Mouse (Mus musculus): ENCODE measurements around the gene Gcgr. TPM values are rescaled to one million over a fixed set of nuclear protein-coding genes. Genes with fewer than 3 reads are reported as not detected.

Gene Gcgr
- not detected for total RNA-seq (2023)

GRCm38 (mm10) chr11:120530085-120530964 is at the start of gene Gcgr:
Gcgr (plus strand) TSS chr11:120530699.

GRCm38 (mm10) chr11:120484265-120484981 is 46.1 kb upstream of the Gcgr start, which contains the start of gene Mrpl12:
Mrpl12 (plus strand) TSS chr11:120484613.

DNA sequence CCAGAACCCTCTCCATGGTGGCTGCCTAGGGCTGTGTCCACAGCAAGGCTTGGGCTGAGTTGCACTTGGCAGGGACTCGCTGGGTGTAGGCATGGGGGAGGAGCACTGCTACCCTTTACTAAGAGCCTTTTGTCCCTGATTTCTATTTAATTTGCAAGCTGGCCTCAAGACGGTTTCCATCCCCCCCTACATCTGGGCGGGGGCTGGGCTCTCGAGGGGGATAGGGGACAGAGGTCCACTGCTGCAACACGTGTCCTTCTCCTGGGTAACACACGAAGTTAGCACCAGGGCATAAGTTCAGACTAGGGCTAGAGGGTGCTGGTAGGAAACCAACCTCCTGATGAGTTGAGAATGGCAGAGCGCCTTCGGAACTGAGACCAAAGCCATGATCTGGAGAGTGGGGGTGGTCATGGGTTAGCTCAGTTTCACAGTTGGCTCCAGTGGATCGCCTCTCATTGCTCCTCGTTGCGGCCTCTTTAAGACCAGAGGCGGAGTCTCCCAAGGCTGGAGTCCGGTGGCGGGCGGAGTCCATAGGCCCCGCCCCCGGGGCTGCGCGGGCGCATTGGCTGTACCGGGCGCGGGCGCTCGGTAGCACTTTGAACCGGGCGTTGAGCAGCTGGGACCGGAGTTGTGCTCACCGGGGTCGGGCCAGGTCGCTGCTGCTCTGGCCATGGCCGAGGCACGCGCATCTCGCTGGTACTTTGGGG is 39.0 kb upstream of the Gcgr start, which contains the start of gene Slc25a10:
Slc25a10 (plus strand) TSS at position 524 of the 707 bp plus-strand sequence.

DNA sequence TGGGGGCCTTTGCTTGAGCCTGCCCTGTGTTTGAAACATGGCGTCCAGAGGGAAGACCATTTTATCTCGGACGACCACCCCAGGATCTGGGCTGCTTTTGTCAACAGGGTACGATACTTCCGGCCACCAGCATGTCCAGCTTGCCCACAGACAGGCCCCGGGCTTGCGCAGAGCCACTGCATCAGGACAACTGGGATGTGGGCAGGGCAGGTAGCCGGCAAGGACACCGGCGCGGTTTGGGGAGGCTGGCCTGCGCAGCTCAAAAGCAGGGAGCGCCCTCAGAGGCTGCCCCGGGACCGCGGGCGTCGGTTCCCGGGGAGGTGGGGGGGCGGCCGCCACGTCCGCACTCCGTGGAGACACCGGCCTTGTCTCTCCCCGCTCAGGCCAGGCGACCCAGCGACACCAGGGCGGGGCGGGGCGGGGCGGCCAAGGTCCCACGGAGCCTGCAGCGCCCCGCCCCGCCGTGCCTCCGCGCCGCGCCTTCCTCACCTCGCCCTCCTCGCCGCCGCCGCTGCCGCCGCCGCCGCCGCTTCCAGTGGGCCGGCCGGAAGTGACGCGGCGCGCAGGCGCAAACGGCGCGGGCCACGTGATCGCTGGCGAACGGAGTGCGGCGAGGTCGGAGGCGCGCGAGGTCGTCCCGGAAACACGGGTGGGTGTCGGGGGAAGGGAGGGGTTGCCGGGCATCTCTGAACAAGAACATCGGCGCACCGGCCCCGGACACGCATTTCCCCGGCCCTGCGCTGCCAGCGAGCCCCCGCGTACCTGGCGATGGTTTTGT is 18.9 kb downstream of the Gcgr start, which contains the start of gene Mcrip1:
Mcrip1 (minus strand) TSS at position 560 of the 778 bp plus-strand sequence.

DNA sequence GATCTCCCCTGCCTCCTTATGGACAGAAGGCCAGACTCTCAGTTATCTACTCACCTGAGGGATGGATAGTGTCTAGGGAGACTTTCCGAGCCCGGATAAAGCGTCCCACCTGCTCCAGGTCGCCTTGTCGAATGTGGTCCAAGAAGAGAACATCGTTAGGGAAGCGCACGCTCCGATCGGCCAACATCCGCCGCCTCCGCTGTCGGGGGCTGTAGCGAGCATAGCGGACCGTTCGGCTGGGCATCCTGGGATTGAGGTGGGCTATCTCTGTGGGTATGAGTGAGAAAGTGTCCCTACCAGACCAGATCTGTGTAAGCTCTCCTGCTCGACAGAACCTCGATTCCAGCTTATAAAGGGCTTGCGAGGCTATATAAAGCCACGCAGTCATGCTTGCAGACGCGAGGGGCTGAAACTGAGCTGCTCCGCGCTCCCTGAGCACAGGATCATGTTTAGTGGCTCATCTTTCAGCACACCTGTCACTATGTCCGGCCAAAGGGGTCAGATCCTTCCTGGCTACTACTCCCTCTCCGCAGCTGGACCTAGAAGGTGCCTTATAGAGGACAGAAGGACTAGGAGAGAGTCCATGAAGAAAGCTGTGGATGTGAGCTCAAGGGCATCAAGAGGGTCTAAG is 20.4 kb downstream of the Gcgr start, which contains the start of gene Ppp1r27:
Ppp1r27 (minus strand) TSS at position 323 of the 631 bp plus-strand sequence.

GRCm38 (mm10) chr11:120572752-120573584 is 42.5 kb downstream of the Gcgr start, which contains the start of gene P4hb:
P4hb (minus strand) TSS chr11:120573253.

GRCm38 (mm10) chr11:120581490-120582267 is 51.2 kb downstream of the Gcgr start, which contains the start of gene Arhgdia:
Arhgdia (minus strand) TSS chr11:120581624.

Other genes with a start within 250 kb of the Gcgr start
- 1,000 to 10,000 TPM; 3,512 to 3,572 TPM for gene Actg1, start 182.2 kb upstream of the Gcgr start, total RNA-seq (2023)
- gene Fscn2, start 169.2 kb upstream of the Gcgr start, total RNA-seq (2023) = 1 to 10 TPM in 1 of 2 experiments, not detected in 1; 1.3 TPM
- 10 to 100 TPM; 14.7 to 20.0 TPM for gene Faap100, start 151.9 kb upstream of the Gcgr start, total RNA-seq (2023)
- 10 to 100 TPM; 46.4 to 49.1 TPM for gene Nploc4, start 93.0 kb upstream of the Gcgr start, total RNA-seq (2023)
- under 1 TPM in 1 of 2 experiments, not detected in 1; 0.22 TPM for gene Tspan10, start 88.1 kb upstream of the Gcgr start, total RNA-seq (2023)
- gene Pde6g, start 77.2 kb upstream of the Gcgr start, total RNA-seq (2023) = not detected
- 1 to 10 TPM; 5.2 to 6.9 TPM for gene Oxld1, start 72.6 kb upstream of the Gcgr start, total RNA-seq (2023)
- gene Ccdc137, start 72.6 kb upstream of the Gcgr start, total RNA-seq (2023) = 10 to 100 TPM in 1 of 2 experiments, 1 to 10 TPM in 1; 9.3 to 11.5 TPM
- gene Arl16, start 63.1 kb upstream of the Gcgr start, total RNA-seq (2023) = 1 to 10 TPM; 8.2 to 9.5 TPM
- gene Mrpl12, start 46.1 kb upstream of the Gcgr start, total RNA-seq (2023) = 10 to 100 TPM; 15.7 to 20.7 TPM
- 10 to 100 TPM; 12.5 to 13.2 TPM for gene Slc25a10, start 38.9 kb upstream of the Gcgr start, total RNA-seq (2023)
- gene Mcrip1, start 19.0 kb downstream of the Gcgr start, total RNA-seq (2023) = 10 to 100 TPM; 28.5 to 32.8 TPM
- not detected for gene Ppp1r27, start 20.4 kb downstream of the Gcgr start, total RNA-seq (2023)
- 100 to 1,000 TPM; 250 to 293 TPM for gene P4hb, start 42.6 kb downstream of the Gcgr start, total RNA-seq (2023)
- gene Arhgdia, start 50.9 kb downstream of the Gcgr start, total RNA-seq (2023) = 100 to 1,000 TPM; 404 to 468 TPM
- 100 to 1,000 TPM; 129 to 148 TPM for gene Alyref, start 67.7 kb downstream of the Gcgr start, total RNA-seq (2023)
- 10 to 100 TPM; 51.5 to 52.9 TPM for gene Anapc11, start 67.7 kb downstream of the Gcgr start, total RNA-seq (2023)
- 1 to 10 TPM in 1 of 2 experiments, not detected in 1; 1.3 TPM for gene Npb, start 77.8 kb downstream of the Gcgr start, total RNA-seq (2023)
- gene Pcyt2, start 87.2 kb downstream of the Gcgr start, total RNA-seq (2023) = 10 to 100 TPM; 33.2 to 34.6 TPM
- 100 to 1,000 TPM; 117 to 133 TPM for gene Sirt7, start 94.5 kb downstream of the Gcgr start, total RNA-seq (2023)
- gene Mafg, start 102.9 kb downstream of the Gcgr start, total RNA-seq (2023) = 100 to 1,000 TPM; 143 to 148 TPM
- gene Pycr1, start 113.1 kb downstream of the Gcgr start, total RNA-seq (2023) = 1 to 10 TPM; 1.3 to 2.7 TPM
- gene Myadml2, start 117.5 kb downstream of the Gcgr start, total RNA-seq (2023) = not detected
- 1 to 10 TPM in 1 of 2 experiments, not detected in 1; 1.8 TPM for gene Notum, start 130.5 kb downstream of the Gcgr start, total RNA-seq (2023)
- gene Aspscr1, start 142.3 kb downstream of the Gcgr start, total RNA-seq (2023) = 10 to 100 TPM; 79.9 to 88.5 TPM
- gene Cenpx, start 183.0 kb downstream of the Gcgr start, total RNA-seq (2023) = 10 to 100 TPM; 35.5 to 36.7 TPM
- 10 to 100 TPM; 11.7 to 15.4 TPM for gene Lrrc45, start 183.2 kb downstream of the Gcgr start, total RNA-seq (2023)
- under 1 TPM in 1 of 2 experiments, not detected in 1; 0.67 TPM for gene Rac3, start 190.8 kb downstream of the Gcgr start, total RNA-seq (2023)
- 10 to 100 TPM in 1 of 2 experiments, 1 to 10 TPM in 1; 6.2 to 12.1 TPM for gene Dcxr, start 196.6 kb downstream of the Gcgr start, total RNA-seq (2023)
- 10 to 100 TPM in 1 of 2 experiments, 1 to 10 TPM in 1; 4.7 to 10.3 TPM for gene Cbr2, start 201.4 kb downstream of the Gcgr start, total RNA-seq (2023)
- 10 to 100 TPM; 42.1 to 54.6 TPM for gene Hmga1b, start 232.1 kb downstream of the Gcgr start, total RNA-seq (2023)

All from neutrophil, adult 59 days (primary cell).